Mouse (Mus musculus) cerebellum, postnatal 14 days (tissue): Measurements from ENCODE around the gene Hsd17b13.
"Not testable (repeated sequence)": the region's sequence is repeated elsewhere in the genome, so short reads cannot be mapped to it uniquely, and the experiment has no call there.

Source experiments
- DNase-seq, 2 experiments: peaks; one replicate each; pipeline ENCODE4 v3.0.0; 2021; ENCODE audit warnings: mixed read lengths in 2 of 2

Hsd17b13 gene

DNA sequence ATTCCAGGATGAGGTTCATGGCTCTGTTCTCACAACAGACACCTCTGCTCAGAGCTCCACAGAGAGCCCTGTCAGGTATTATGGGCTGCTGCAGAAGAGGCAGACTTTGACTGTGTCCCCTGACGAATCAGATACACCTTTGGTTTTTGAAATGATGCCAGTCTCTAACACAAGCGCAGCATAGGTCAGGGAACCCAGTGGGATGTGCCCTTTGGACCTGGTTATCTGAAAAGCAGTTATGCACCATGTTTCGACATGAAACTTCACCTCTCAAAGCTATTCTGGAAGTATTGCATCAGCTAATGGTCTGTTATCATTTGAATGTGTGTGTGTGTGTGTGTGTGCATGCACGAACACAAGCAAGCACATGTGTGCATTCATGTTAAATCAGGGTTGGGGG is at the start of gene Hsd17b13:
Gene Hsd17b13 (minus strand): TSS at position 114 of the 400 bp plus-strand sequence.
- DNase-seq: no peak

DNA sequence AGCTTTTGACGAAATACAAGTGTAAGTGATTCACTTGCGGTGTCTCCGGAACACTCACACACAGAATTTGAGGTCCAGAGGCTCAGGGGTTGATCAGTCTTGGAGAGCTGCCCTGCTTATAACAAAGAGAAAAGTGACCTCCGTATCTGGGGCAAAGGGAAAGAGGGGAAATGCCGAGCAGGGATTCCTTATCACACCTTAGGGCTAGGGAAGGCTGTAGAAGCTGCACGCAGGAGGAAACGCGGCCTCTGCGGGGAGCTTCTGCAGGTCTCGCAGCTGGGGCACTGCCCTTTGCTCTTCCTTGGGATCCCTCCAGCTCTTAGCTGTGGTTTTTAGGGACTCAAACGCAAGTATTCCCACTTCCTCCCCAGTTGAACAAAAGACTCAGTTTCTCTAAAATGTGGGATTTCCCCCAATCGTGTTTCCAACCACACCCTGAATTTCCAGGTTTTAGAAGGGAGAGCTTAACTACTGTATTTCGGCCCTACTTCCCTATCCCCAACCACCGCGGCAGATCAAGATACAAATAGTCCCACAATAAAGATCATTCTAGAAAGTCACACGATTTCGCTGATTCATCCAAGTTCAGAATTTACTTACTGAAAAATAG is 48.1 kb upstream of the Hsd17b13 start:
- DNase-seq: no peak

- no peak for DNase-seq
Observed at GRCm38 (mm10) chr5:104024762-104025161, 47.6 kb upstream of the Hsd17b13 start.

- not testable (repeated sequence) for DNase-seq
Observed at GRCm38 (mm10) chr5:104024193-104024592, 47.0 kb upstream of the Hsd17b13 start.

DNA sequence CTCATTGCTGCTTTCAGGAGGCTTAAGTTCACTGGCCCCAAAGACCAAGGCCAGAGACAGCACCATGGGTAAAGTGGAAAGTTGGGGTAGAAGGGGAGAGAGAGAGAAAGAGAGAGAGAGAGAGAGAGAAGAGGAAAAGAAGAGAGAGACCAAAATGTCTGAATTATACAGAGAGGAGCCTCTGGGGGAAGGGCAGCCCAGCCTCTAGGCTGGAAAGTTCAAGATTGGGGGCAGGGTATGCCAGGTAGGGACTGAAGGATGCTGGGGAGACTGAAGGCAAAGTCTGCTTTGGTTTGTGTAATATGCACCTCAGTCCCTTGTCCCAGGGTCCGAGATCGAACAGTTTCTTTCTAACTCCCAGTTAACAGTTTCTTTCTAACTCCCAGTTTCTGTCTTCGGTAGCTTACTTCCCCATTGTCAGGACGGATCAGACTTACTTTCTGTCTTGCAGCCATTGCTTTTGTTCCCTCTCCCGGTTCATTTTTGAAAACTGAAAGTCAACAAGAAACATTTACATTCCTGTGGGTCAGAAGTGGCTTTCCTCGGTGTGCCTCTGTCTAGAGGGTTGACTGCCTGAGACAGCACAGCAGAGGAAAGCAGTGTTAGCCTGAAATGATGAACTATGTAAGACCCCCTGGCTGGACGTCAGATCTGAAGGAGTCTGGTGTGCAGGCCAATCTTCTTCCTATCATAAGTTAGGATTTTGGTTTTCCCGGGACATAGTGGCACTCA is 46.2 kb upstream of the Hsd17b13 start:
- DNase-seq: no peak

- DNase-seq: no peak
Observed at GRCm38 (mm10) chr5:104022558-104022957, 45.3 kb upstream of the Hsd17b13 start.

DNA sequence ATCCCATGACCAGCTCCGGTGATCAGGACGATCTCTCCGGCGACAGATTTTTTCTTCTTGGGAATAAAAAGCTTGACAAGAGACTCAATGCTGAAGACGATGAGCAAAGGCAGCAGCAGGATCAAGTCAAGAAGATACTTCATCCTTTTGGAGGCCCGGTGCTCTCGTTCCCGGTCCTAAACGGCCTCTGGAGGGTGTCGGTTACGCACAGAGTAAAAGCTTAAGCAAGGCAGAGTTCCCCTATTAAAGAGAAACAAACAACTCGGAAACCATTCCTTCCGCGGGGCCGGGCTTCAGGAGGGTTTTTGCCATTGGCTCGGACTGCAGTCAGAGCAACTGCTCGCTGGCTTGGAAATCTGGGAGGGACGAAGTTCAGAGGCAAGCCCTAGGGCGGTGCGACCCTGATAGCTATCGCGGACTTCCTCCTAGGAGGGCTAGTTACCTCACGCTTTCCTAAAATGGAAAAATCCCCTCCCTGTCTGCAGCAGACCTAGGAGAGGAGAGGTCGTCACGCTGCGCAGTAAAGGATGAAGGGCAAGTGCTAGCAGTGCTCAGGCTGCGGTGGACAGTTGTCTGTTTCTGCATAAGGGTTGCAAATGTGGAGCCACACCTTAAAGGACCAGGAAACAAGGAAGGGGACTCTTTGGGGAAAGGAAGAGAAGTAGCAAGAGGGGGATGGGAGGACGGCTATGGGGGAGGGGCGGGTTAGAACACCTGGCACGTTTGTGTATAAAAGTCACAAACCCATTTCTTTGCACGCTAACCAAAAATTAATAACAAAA is 44.6 kb upstream of the Hsd17b13 start, which contains the start of gene Hsd17b11:
Gene Hsd17b11 (minus strand): TSS at position 323 of the 782 bp plus-strand sequence.
- peak; percentile 73 to 75 for DNase-seq

- no peak for DNase-seq
Observed at GRCm38 (mm10) chr5:104011419-104011818, 34.2 kb upstream of the Hsd17b13 start.

GRCm38 (mm10) chr5:104010261-104010660 is 33.1 kb upstream of the Hsd17b13 start:
- DNase-seq: no peak

- DNase-seq: no peak
Observed at GRCm38 (mm10) chr5:104009421-104009820, 32.2 kb upstream of the Hsd17b13 start.

GRCm38 (mm10) chr5:104007801-104008200 is 30.6 kb upstream of the Hsd17b13 start:
- no peak for DNase-seq

- DNase-seq: no peak
Observed at GRCm38 (mm10) chr5:104006811-104007210, 29.6 kb upstream of the Hsd17b13 start.

GRCm38 (mm10) chr5:104003955-104004354 is 26.7 kb upstream of the Hsd17b13 start:
- DNase-seq: no peak

- DNase-seq: no peak
Observed at GRCm38 (mm10) chr5:104003256-104003931, 26.2 kb upstream of the Hsd17b13 start.

DNA sequence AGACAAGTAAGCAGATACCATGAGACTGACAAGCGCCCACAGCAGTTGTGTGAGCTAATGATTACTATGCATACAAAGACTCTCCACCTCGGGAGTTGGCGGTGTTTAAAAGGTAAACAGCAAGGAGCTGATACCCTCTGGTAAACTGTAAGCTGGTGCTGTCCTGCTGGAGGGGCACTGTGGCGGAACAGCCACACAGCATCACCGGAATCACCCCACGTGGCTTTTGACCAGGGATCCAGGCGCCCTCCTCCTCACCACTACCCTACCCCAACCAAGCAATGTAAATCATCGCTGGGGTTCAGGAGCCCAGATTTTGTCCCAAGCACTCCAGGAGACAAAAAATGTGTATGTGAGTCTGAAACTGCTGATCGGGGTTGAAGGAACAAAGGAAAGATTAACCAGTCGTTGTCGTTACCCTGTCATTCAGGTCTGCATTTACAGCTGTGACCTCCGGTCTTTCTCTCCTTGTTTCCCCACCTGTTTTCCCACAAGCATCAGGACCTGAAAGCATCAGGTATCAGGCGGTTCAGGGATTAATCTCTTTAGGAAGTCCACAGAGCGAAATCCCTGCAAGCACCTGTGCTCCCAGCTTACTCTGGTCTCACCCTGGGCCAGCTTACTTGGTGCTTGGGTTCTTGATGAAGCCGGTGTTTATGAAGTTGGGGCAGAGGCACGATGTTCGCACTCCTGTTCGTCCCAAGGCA is 25.5 kb upstream of the Hsd17b13 start:
- no peak for DNase-seq

GRCm38 (mm10) chr5:103999738-104000137 is 22.5 kb upstream of the Hsd17b13 start:
- DNase-seq: peak; percentile 86 to 90

- peak; percentile 59 to 65 for DNase-seq
Observed at GRCm38 (mm10) chr5:103998739-103999138, 21.5 kb upstream of the Hsd17b13 start.

- DNase-seq: peak; percentile 34
Observed at GRCm38 (mm10) chr5:103995181-103995580, 18.0 kb upstream of the Hsd17b13 start.

GRCm38 (mm10) chr5:103994669-103995068 is 17.5 kb upstream of the Hsd17b13 start:
- DNase-seq: no peak

- DNase-seq: no peak
Observed at GRCm38 (mm10) chr5:103993601-103994000, 16.4 kb upstream of the Hsd17b13 start.

DNA sequence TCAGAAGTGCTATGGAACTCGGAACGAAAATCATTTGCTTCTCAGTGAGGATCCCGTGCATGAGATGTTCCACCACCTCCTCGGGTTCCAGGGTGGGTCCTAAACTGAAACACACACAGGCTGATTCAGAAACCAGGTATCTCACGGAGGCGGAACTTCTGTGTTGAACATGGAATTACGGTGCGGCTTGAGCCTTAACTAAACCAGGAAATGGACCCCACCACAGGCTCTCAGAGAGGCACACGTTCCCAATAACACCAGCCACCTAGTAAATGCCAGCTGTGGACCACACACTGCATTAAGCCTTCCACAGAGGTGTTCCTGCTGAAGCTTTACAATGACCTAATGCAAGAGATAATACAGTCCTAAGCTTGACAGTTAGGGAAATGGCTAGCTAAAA is 15.6 kb upstream of the Hsd17b13 start:
- DNase-seq: no peak
